Mouse (Mus musculus) bone marrow, adult 2 months (tissue): ENCODE measurements around the gene Gli2. TPM values are rescaled to one million over a fixed set of nuclear protein-coding genes. Genes with fewer than 3 reads are reported as not detected.

Experiments
- H3K27ac ChIP-seq: fragments of 200-500 bp; 2 replicates; pipeline ENCODE4 v1.5.1; 2012; ENCODE audit warnings: low read depth, mild to moderate bottlenecking, control low read depth, inconsistent platforms, low read length; ENCODE audit not compliant: control insufficient read depth, poor library complexity, insufficient read depth
- H3K4me1 ChIP-seq: fragments of 200-500 bp; 2 replicates; pipeline ENCODE4 v1.6.1; 2011; ENCODE audit warnings: low read length; ENCODE audit not compliant: control insufficient read depth, insufficient read depth
- H3K4me3 ChIP-seq: fragments of 200-500 bp; replicated peaks from 2 replicates; pipeline ENCODE3; 2011; ENCODE audit warnings: mild to moderate bottlenecking, low read depth, low read length, control low read depth; ENCODE audit not compliant: control insufficient read depth
- CTCF ChIP-seq: fragments of 200-500 bp; IDR thresholded peaks from 2 replicates; pipeline ENCODE4 v1.5.1; 2011; ENCODE audit warnings: low read length, control low read depth; ENCODE audit not compliant: control insufficient read depth, insufficient read depth
- POLR2A ChIP-seq: fragments of 200-500 bp; IDR thresholded peaks from 2 replicates; pipeline ENCODE4 v1.6.1; 2011; ENCODE audit warnings: low read depth, mild to moderate bottlenecking, control low read depth, low read length, borderline replicate concordance; ENCODE audit not compliant: control insufficient read depth
- WGBS: fragments of 180-500 bp; shearing (Covaris S2); methylation state at CpG from one replicate; pipeline ENCODE4 v1.1.7; 2018; 5-methylcytosine and 5-hydroxymethylcytosine counted together
- polyA plus RNA-seq: library from polyadenylated mRNA; stranded (reverse); fragments of >200 nt; gene quantifications from 2 replicates; pipeline ENCODE4 v1.2.4, GENCODE M21; 2011; ENCODE audit warnings: low replicate concordance; ENCODE audit not compliant: missing spikeins, insufficient read depth, insufficient read length

Gli2 gene
- polyA plus RNA-seq, 1 experiment: not detected

DNA sequence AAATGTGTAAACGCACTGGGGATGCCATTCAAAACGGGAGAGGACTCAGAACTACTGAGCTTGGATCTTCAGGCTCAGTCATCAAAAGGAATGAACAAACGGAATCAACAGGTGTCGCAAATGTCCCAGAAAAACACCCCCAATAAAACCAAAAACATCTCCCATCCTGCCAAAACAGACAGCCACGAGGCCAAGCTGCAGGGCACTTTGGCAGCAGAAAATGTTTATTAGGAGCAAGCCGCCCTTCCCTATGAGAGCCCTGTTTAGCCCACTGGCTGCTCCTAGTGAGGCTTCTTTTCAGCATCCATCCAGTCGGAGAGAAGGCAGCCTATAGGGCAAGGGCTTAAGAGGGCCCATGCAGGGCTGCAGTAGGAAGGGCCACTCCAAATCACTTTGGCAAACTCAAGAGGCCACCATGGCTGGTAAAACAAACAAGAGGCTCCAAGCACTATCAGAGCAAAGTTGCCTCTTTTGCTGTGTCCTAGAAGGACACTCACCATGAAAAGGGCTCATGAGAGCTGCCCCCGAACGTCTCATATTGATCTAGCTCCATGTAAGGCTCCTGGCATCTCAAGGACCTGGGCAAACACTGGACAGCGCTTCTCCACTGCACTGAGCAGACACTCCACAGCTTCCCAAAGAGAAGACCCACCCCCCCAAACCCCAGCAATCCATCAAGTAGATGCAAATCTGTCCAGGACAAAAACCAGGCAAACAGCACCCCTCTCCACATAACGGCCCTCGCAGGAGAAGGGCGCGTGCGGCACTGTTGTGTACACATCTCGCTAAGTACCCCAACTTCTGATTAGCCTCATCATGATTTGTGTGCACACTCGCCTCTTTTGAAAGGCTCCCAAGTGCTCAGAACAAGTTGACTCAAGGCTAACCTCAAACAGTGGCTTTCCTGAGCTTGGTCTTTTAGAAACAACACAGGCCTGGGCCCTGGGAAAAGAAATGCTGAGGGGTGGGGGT lies 139.7 kb downstream of the Gli2 start:
- no peak for TF ChIP-seq CTCF
- Histone ChIP-seq H3K4me3 (no peak overlapping the region), H3K4me1 (no peaks in the 10 kb centered on the region), H3K27ac (no peak overlapping the region)
- 79% methylated on average over 17 of the region's 17 CpGs for WGBS

GRCm38 (mm10) chr1:118912929-118913328 lies 140.5 kb downstream of the Gli2 start:
- no peak overlapping the region for H3K4me3 ChIP-seq
- no peaks in the 10 kb centered on the region for H3K4me1 ChIP-seq
- WGBS: 77% methylated on average over 6 of the region's 6 CpGs
- TF ChIP-seq CTCF: no peak
- TF ChIP-seq POLR2A: no peak
- H3K27ac ChIP-seq: no peak overlapping the region

DNA sequence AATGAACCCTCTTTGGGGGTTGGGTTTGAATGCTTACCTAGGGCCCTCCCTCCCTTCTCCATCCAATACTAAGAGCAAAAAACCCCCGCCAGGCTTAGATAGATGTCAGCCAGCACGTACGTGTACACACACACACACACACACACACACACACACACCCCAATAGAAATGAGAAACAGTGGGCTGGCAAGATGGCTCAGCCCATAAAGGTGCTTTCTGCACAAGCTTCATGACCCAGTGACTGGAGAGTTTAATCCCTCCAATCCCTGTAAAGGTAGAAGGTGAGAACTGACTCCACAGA lies 142.0 kb downstream of the Gli2 start:
- no peaks in the 10 kb centered on the region for H3K4me1 ChIP-seq
- no peak for TF ChIP-seq POLR2A
- TF ChIP-seq CTCF: no peak
- 84% methylated on average over 3 of the region's 3 CpGs for WGBS
- H3K27ac ChIP-seq: no peak overlapping the region
- H3K4me3 ChIP-seq: no peak overlapping the region

- no peaks in the 10 kb centered on the region for H3K4me1 ChIP-seq
- 75% methylated on average over 13 of the region's 13 CpGs for WGBS
Observed at GRCm38 (mm10) chr1:118910693-118911426, 142.6 kb downstream of the Gli2 start.

GRCm38 (mm10) chr1:118909051-118909450 lies 144.4 kb downstream of the Gli2 start:
- WGBS: 87% methylated on average over 3 of the region's 3 CpGs
- TF ChIP-seq CTCF (no peak), POLR2A (no peak)
- Histone ChIP-seq H3K4me1 (no peaks in the 10 kb centered on the region), H3K4me3 (no peak overlapping the region), H3K27ac (no peak overlapping the region)

More at GRCm38 (mm10) chr1:118910693-118911426, 142.6 kb downstream of the Gli2 start:
- Histone ChIP-seq H3K27ac (no peak overlapping the region), H3K4me3 (no peak overlapping the region)
- TF ChIP-seq POLR2A: no peak
- TF ChIP-seq CTCF: no peak

GRCm38 (mm10) chr1:118907574-118907973 lies 145.8 kb downstream of the Gli2 start:
- Histone ChIP-seq H3K4me1 (no peaks in the 10 kb centered on the region), H3K27ac (no peak overlapping the region), H3K4me3 (no peak overlapping the region)
- no peak for TF ChIP-seq POLR2A
- TF ChIP-seq CTCF: no peak
- 84% methylated on average over 9 of the region's 9 CpGs for WGBS

GRCm38 (mm10) chr1:118905319-118905718 lies 148.1 kb downstream of the Gli2 start:
- Histone ChIP-seq H3K4me3 (no peak overlapping the region), H3K27ac (no peak overlapping the region), H3K4me1 (no peaks in the 10 kb centered on the region)
- WGBS: 84% methylated on average over 5 of the region's 5 CpGs
- TF ChIP-seq POLR2A (no peak), CTCF (no peak)

GRCm38 (mm10) chr1:118904909-118905308 lies 148.5 kb downstream of the Gli2 start:
- TF ChIP-seq POLR2A (no peak), CTCF (no peak)
- 71% methylated on average over 9 of the region's 9 CpGs for WGBS
- no peak overlapping the region for H3K4me3 ChIP-seq

More at GRCm38 (mm10) chr1:118904909-118905308, 148.5 kb downstream of the Gli2 start:
- no peaks in the 10 kb centered on the region for H3K4me1 ChIP-seq
- H3K27ac ChIP-seq: no peak overlapping the region
